ENCODE assay signal across 8 mouse cellular contexts in genomic region chr15:98632107-98632744, GRCm38 (mm10). TPM values are rescaled to one million over a fixed set of nuclear protein-coding genes. Genes with fewer than 3 reads are reported as not detected.
DNase-seq lines count a peak whose midpoint lies in the region; ATAC-seq and TF ChIP-seq lines count a peak whose summit lies in the region.

No protein-coding gene starts in this region.

- TF ChIP-seq POLR2A in small intestine, adult 2 months (IDR thresholded peaks at IDR 0.05; ENCODE audit: low read depth, low read length) = no peak

- peak overlapping the region; percentile 77 for H3K27ac ChIP-seq in embryonic facial prominence, embryonic 13.5 days
- H3K27ac ChIP-seq in small intestine, adult 2 months (ENCODE audit: insufficient read depth, low read depth, low read length) = no peak overlapping the region

- H3K36me3 ChIP-seq in embryonic facial prominence, embryonic 13.5 days = no peaks in the 10 kb centered on the region
- H3K36me3 ChIP-seq in small intestine, adult 2 months (ENCODE audit: control insufficient read depth, insufficient read depth, low read length) = no peaks in the 10 kb centered on the region

- ATAC-seq in embryonic facial prominence, embryonic 13.5 days (ENCODE audit: insufficient number of reproducible peaks, insufficient read depth, low FRiP score, low TSS enrichment, low read depth) = peak; percentile 67

- under 1% methylated on average over 25 of the region's 25 CpGs for WGBS in embryonic facial prominence, embryonic 13.5 days
- WGBS in small intestine, adult 2 months = 2% methylated on average over 25 of the region's 25 CpGs

- no peaks in the 10 kb centered on the region for H3K9me3 ChIP-seq in embryonic facial prominence, embryonic 13.5 days

- intact Hi-C loops in heart, postnatal 10 days (cut with DNase I) = no loop called here

- peaks cover 73% of the 10 kb centered on the region for H3K4me1 ChIP-seq in embryonic facial prominence, embryonic 13.5 days
- H3K4me1 ChIP-seq in small intestine, adult 2 months (ENCODE audit: control insufficient read depth, insufficient read depth, insufficient read length, low read length) = peaks cover 11% of the 10 kb centered on the region

- H3K9ac ChIP-seq in embryonic facial prominence, embryonic 13.5 days = peak overlapping the region; percentile 83

- peak overlapping the region; percentile 75 for H3K4me3 ChIP-seq in embryonic facial prominence, embryonic 13.5 days
- peak overlapping the region; percentile 60 for H3K4me3 ChIP-seq in small intestine, adult 2 months (ENCODE audit: low read depth, low read length)

- DNase-seq in urinary bladder, adult 18-20 months (ENCODE audit: low spot score in 2 of 2) = peak; percentile 29 to 66
- no peak for DNase-seq in urinary bladder, adult 2 months (ENCODE audit: low spot score)
- peak; percentile 73 to 74 for DNase-seq in heart, postnatal 10 days
- peak; percentile 77 to 81 for DNase-seq in kidney, postnatal 36 days
- peak; percentile 78 for DNase-seq in lung, postnatal 36 days
- no peak for DNase-seq in spleen, postnatal 14 days (ENCODE audit: low spot score in 2 of 2)

- H3K4me2 ChIP-seq in embryonic facial prominence, embryonic 13.5 days = peak overlapping the region; percentile 92

- H3K27me3 ChIP-seq in embryonic facial prominence, embryonic 13.5 days = peaks cover 46% of the 10 kb centered on the region
- peaks cover 13% of the 10 kb centered on the region for H3K27me3 ChIP-seq in small intestine, adult 2 months (ENCODE audit: control insufficient read depth, insufficient read depth, low read length)

- TF ChIP-seq CTCF in small intestine, adult 2 months (IDR thresholded peaks at IDR 0.05; ENCODE audit: extremely low read depth, insufficient read length, insufficient replicate concordance, low read depth, low read length) = no peak

RNA-seq across cellular contexts. Expression of gene Cacnb3, which starts 1.6 kb away (rescaled TPM):
- 75.2 and 79.8 TPM in 2 replicates for polyA plus RNA-seq in urinary bladder, adult 2 months (2012; rRNA removed)
- polyA plus RNA-seq in embryonic facial prominence, embryonic 13.5 days (2015; fragmentation: Nextera tagmentation; extraction: Ambion mirVana) = 55.6 and 55.7 TPM in 2 replicates
- 10 to 100 TPM; 13.6 to 14.0 TPM for total RNA-seq in heart, postnatal 10 days (2021)
- polyA plus RNA-seq in small intestine, adult 2 months (2012; rRNA removed) = 19.1 and 40.2 TPM in 2 replicates

RNA-seq across cellular contexts. Expression of gene Adcy6, which starts 22.4 kb away (rescaled TPM):
- polyA plus RNA-seq in urinary bladder, adult 2 months (2012; rRNA removed) = 43.2 and 53.3 TPM in 2 replicates
- 11.7 and 19.5 TPM in 2 replicates for polyA plus RNA-seq in embryonic facial prominence, embryonic 13.5 days (2015; fragmentation: Nextera tagmentation; extraction: Ambion mirVana)
- 100 to 1,000 TPM; 187 to 200 TPM for total RNA-seq in heart, postnatal 10 days (2021)
- 55.9 and 89.2 TPM in 2 replicates for polyA plus RNA-seq in small intestine, adult 2 months (2012; rRNA removed)

RNA-seq across cellular contexts. Expression of gene Ddx23, which starts 30.5 kb away (rescaled TPM):
- polyA plus RNA-seq in urinary bladder, adult 2 months (2012; rRNA removed) = 34.0 and 45.1 TPM in 2 replicates
- polyA plus RNA-seq in embryonic facial prominence, embryonic 13.5 days (2015; fragmentation: Nextera tagmentation; extraction: Ambion mirVana) = 34.5 and 35.4 TPM in 2 replicates
- 10 to 100 TPM; 55.2 to 57.2 TPM for total RNA-seq in heart, postnatal 10 days (2021)
- 13.6 and 24.3 TPM in 2 replicates for polyA plus RNA-seq in small intestine, adult 2 months (2012; rRNA removed)

RNA-seq across cellular contexts. Expression of gene Rnd1, which starts 45.0 kb away (rescaled TPM):
- 2.1 and 3.0 TPM in 2 replicates for polyA plus RNA-seq in urinary bladder, adult 2 months (2012; rRNA removed)
- polyA plus RNA-seq in embryonic facial prominence, embryonic 13.5 days (2015; fragmentation: Nextera tagmentation; extraction: Ambion mirVana) = 0.50 and 0.59 TPM in 2 replicates
- 1 to 10 TPM in 1 of 2 experiments, under 1 TPM in 1; 0.84 to 1.9 TPM for total RNA-seq in heart, postnatal 10 days (2021)
- 1.6 and 2.2 TPM in 2 replicates for polyA plus RNA-seq in small intestine, adult 2 months (2012; rRNA removed)

Comparison
In these comparisons a context has a peak if more than half of its experiments do, and no peak if none do; other contexts are left out.
1. DNase-seq: peak in urinary bladder, adult 18-20 months (2 of 2), heart, postnatal 10 days (2 of 2), kidney, postnatal 36 days (2 of 2) and lung, postnatal 36 days (single experiment); none in urinary bladder, adult 2 months (single experiment) and spleen, postnatal 14 days (0 of 2).